Mouse (Mus musculus) bone marrow, adult 2 months (tissue): ENCODE results near the gene Gpc3. TPM values are rescaled to one million over a fixed set of nuclear protein-coding genes. Genes with fewer than 3 reads are reported as not detected.
"Not testable (repeated sequence)": the region's sequence is repeated elsewhere in the genome, so short reads cannot be mapped to it uniquely, and the experiment has no call there.

Experiments used
- H3K27ac ChIP-seq: fragments of 200-500 bp; 2 replicates; pipeline ENCODE4 v1.5.1; 2012; ENCODE audit warnings: low read depth, mild to moderate bottlenecking, control low read depth, inconsistent platforms, low read length; ENCODE audit not compliant: control insufficient read depth, poor library complexity, insufficient read depth
- H3K4me1 ChIP-seq: fragments of 200-500 bp; 2 replicates; pipeline ENCODE4 v1.6.1; 2011; ENCODE audit warnings: low read length; ENCODE audit not compliant: control insufficient read depth, insufficient read depth
- H3K4me3 ChIP-seq: fragments of 200-500 bp; replicated peaks from 2 replicates; pipeline ENCODE3; 2011; ENCODE audit warnings: mild to moderate bottlenecking, low read depth, low read length, control low read depth; ENCODE audit not compliant: control insufficient read depth
- CTCF ChIP-seq: fragments of 200-500 bp; IDR thresholded peaks from 2 replicates; pipeline ENCODE4 v1.5.1; 2011; ENCODE audit warnings: low read length, control low read depth; ENCODE audit not compliant: control insufficient read depth, insufficient read depth
- POLR2A ChIP-seq: fragments of 200-500 bp; IDR thresholded peaks from 2 replicates; pipeline ENCODE4 v1.6.1; 2011; ENCODE audit warnings: low read depth, mild to moderate bottlenecking, control low read depth, low read length, borderline replicate concordance; ENCODE audit not compliant: control insufficient read depth
- WGBS: fragments of 180-500 bp; shearing (Covaris S2); methylation state at CpG from one replicate; pipeline ENCODE4 v1.1.7; 2018; 5-methylcytosine and 5-hydroxymethylcytosine counted together
- polyA plus RNA-seq: library from polyadenylated mRNA; stranded (reverse); fragments of >200 nt; gene quantifications from 2 replicates; pipeline ENCODE4 v1.2.4, GENCODE M21; 2011; ENCODE audit warnings: low replicate concordance; ENCODE audit not compliant: missing spikeins, insufficient read depth, insufficient read length

The Gpc3 gene
- polyA plus RNA-seq, 1 experiment = 3.2 TPM

DNA sequence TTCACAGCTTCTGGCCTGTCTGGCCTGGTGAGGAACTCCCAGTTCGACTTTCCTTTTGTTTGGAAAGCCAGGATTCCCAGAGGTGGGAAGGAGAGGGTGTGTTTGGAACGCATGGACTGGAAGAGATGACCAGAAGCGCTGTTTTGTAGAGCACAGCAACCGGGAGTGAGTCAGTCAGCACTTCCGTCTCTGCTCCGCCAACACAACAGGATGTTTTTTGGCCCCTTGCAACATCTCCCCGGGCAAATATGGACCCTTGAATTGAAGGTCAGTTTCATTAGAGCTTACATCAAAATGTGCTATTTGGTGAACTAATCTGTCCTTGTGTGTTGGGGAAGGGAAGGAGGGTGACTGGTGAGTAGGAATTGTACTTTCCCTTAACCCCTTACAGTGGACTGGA is 340.7 kb downstream of the Gpc3 start:
- no peaks in the 10 kb centered on the region for H3K4me1 ChIP-seq
- TF ChIP-seq CTCF (no peak), POLR2A (no peak)
- no peak overlapping the region for H3K27ac ChIP-seq
- H3K4me3 ChIP-seq = no peak overlapping the region
- 68% methylated on average over 7 of the region's 7 CpGs for WGBS

- Histone ChIP-seq H3K4me3 (no peak overlapping the region), H3K4me1 (no peaks in the 10 kb centered on the region), H3K27ac (no peak overlapping the region)
- TF ChIP-seq CTCF (no peak), POLR2A (no peak)
- 88% methylated on average over 11 of the region's 11 CpGs for WGBS
These were observed 351.8 kb downstream of the Gpc3 start for GRCm38 (mm10) chrX:52261991-52262390.

GRCm38 (mm10) chrX:52261546-52261945 is 352.2 kb downstream of the Gpc3 start:
- H3K4me1 ChIP-seq = no peaks in the 10 kb centered on the region
- TF ChIP-seq CTCF (no peak), POLR2A (no peak)
- WGBS = 65% methylated on average over 7 of the region's 7 CpGs
- H3K27ac ChIP-seq = no peak overlapping the region
- H3K4me3 ChIP-seq = no peak overlapping the region

DNA sequence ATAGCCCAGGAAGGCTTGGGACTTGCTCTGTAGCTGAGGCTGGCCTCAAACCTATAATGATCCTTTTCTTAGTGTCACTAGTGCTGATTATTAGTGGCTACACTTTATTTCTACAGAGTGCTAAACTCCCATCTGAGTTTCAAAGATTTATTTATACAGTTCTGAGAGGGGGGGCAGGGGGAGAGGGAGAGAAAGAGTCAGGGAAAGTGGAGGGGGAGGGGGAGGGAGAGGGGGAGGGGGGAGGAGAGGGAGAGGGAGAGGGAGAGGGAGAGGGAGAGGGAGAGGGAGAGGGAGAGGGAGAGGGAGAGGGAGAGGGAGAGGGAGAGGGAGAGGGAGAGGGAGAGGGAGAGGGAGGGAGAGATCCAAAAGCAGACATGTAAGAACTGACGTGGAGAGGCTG is 354.0 kb downstream of the Gpc3 start:
- WGBS = 47% methylated on average over 1 of the region's 1 CpGs
- not testable (repeated sequence) for H3K27ac ChIP-seq, H3K4me3 ChIP-seq, H3K4me1 ChIP-seq

DNA sequence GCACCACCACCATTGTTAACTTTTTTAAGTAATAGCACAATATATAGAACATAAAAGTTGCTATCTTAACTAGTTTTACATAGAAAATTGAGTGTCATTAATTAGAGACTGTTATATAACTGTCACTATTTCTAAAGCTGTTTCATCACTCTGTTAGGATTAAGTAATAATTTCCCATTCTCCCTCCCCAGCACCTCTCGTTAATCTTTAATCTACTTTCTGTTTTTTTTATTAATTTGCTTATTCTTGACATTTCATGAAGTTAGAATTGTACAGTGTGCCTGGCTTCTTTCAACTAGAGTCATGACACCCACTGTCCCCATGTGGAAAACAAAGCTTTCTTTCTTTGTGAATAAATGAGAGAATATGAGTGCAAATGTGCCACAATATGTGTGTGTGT is 359.2 kb downstream of the Gpc3 start:
- TF ChIP-seq POLR2A (no peak), CTCF (no peak)
- 45% methylated on average over 1 of the region's 1 CpGs for WGBS

GRCm38 (mm10) chrX:52245694-52246297 is 368.0 kb downstream of the Gpc3 start:
- 73% methylated on average over 4 of the region's 4 CpGs for WGBS
- TF ChIP-seq CTCF = no peak
- TF ChIP-seq POLR2A = no peak
- H3K4me3 ChIP-seq = no peak overlapping the region
- H3K27ac ChIP-seq = no peak overlapping the region
- H3K4me1 ChIP-seq = no peaks in the 10 kb centered on the region

More for the DNA sequence above, 359.2 kb downstream of the Gpc3 start:
- Histone ChIP-seq H3K4me3 (no peak overlapping the region), H3K4me1 (no peaks in the 10 kb centered on the region), H3K27ac (no peak overlapping the region)

- no peak for TF ChIP-seq CTCF
- WGBS = 81% methylated on average over 4 of the region's 4 CpGs
- Histone ChIP-seq H3K4me3 (no peak overlapping the region), H3K4me1 (no peaks in the 10 kb centered on the region), H3K27ac (no peak overlapping the region)
These were observed 376.3 kb downstream of the Gpc3 start for GRCm38 (mm10) chrX:52237470-52237869.

- TF ChIP-seq POLR2A (no peak), CTCF (no peak)
- Histone ChIP-seq H3K4me3 (no peak overlapping the region), H3K27ac (no peak overlapping the region), H3K4me1 (no peaks in the 10 kb centered on the region)
- 57% methylated on average over 7 of the region's 7 CpGs for WGBS
These were observed 381.8 kb downstream of the Gpc3 start for GRCm38 (mm10) chrX:52231984-52232383.

DNA sequence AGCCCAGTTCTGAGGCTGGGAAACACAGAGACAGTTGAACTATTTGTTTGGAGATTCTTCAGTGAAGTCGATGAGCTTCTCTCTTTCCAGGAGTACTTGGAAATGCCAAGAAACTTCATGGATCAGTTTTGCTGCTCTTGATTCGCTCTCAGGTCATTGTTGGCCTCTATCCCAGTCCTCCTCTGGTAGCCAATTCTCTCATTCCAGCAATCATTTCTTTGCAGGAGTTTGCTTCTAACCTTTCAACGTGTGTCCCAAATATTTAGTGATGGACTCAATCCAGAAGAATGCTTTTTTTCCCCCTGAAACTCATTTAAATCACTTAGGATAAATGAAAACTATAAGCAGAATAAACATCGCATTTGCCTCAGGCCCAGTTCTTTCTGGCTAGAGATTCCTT is 383.0 kb downstream of the Gpc3 start:
- no peak overlapping the region for H3K27ac ChIP-seq
- 77% methylated on average over 4 of the region's 4 CpGs for WGBS
- TF ChIP-seq CTCF (no peak), POLR2A (no peak)
- no peaks in the 10 kb centered on the region for H3K4me1 ChIP-seq
- no peak overlapping the region for H3K4me3 ChIP-seq

Other genes with a start within 250 kb of the Gpc3 start
- not detected in 2 replicates for gene Ccdc160, start 177.2 kb upstream of the Gpc3 start, polyA plus RNA-seq